Mouse (Mus musculus) kidney, adult 11 months (tissue): ENCODE results near the gene Gm20931.
"Not testable (repeated sequence)": the region's sequence is repeated elsewhere in the genome, so short reads cannot be mapped to it uniquely, and the experiment has no call there.

Experiments
- DNase-seq: peaks from one replicate; pipeline ENCODE4 v3.0.0; 2022

The Gm20931 gene

DNA sequence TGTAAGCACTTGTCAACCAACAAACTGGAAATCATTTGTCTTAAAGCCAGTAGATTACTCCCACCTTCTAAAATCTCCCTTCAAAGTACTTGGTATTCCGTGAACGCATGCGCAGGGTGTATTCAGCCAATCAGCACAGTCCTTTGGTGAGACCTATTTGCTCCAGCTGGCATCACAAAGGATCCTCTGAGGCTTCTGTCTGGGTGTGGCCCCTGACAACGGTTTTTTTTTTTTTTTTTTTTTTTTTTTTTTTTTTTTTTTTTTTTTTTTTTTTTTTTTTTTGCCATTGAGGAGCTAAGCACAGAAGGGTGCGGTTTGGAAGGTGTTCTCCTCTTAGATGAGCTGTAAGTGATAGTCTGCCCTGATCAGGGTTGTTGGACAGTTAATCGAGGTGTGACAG is at the start of gene Gm20931:
Gene Gm20931, plus strand, starts transcription at position 301 of the 400 bp plus-strand sequence.
- DNase-seq, result not testable (repeated sequence)
